Mouse (Mus musculus) hindbrain, embryonic 15.5 days (tissue): ENCODE measurements around the gene Gast. TPM values are rescaled to one million over a fixed set of nuclear protein-coding genes. Genes with fewer than 3 reads are reported as not detected.

Source experiments
- polyA plus RNA-seq: library from polyadenylated mRNA; unstranded; fragments of >200 nt; fragmentation: Nextera tagmentation; extraction: Ambion mirVana; gene quantifications from 2 replicates; pipeline ENCODE4 v1.2.1, GENCODE M21; 2015

Gast gene
- polyA plus RNA-seq, 1 experiment from 2014 or later: 0.38 TPM

Other genes with a start within 250 kb of the Gast start
- not detected in 2 replicates for gene Krt32, start 246.2 kb upstream of the Gast start, polyA plus RNA-seq
- gene Krt35, start 238.2 kb upstream of the Gast start, polyA plus RNA-seq: not detected in 2 replicates
- gene Krt36, start 228.8 kb upstream of the Gast start, polyA plus RNA-seq: not detected in 2 replicates
- 0.09 TPM in 1 of 2 replicates, not detected in the other for gene Krt13, start 212.8 kb upstream of the Gast start, polyA plus RNA-seq
- 0.49 and 1.3 TPM in 2 replicates for gene Krt15, start 198.5 kb upstream of the Gast start, polyA plus RNA-seq
- 2.0 and 2.4 TPM in 2 replicates for gene Krt19, start 185.7 kb upstream of the Gast start, polyA plus RNA-seq
- not detected in 2 replicates for gene Krt9, start 141.2 kb upstream of the Gast start, polyA plus RNA-seq
- 0.24 and 0.40 TPM in 2 replicates for gene Krt14, start 126.9 kb upstream of the Gast start, polyA plus RNA-seq
- gene Krt16, start 85.5 kb upstream of the Gast start, polyA plus RNA-seq: not detected in 2 replicates
- 0.18 and 0.39 TPM in 2 replicates for gene Krt17, start 73.4 kb upstream of the Gast start, polyA plus RNA-seq
- gene Krt42, start 64.5 kb upstream of the Gast start, polyA plus RNA-seq: not detected in 2 replicates
- gene Eif1, start 14.5 kb upstream of the Gast start, polyA plus RNA-seq: 1,215 and 1,231 TPM in 2 replicates
- gene Hap1, start 21.7 kb downstream of the Gast start, polyA plus RNA-seq: 253 and 256 TPM in 2 replicates
- gene Jup, start 63.4 kb downstream of the Gast start, polyA plus RNA-seq: 73.2 and 78.1 TPM in 2 replicates
- 21.2 and 25.5 TPM in 2 replicates for gene P3h4, start 80.4 kb downstream of the Gast start, polyA plus RNA-seq
- gene Fkbp10, start 81.3 kb downstream of the Gast start, polyA plus RNA-seq: 26.6 and 27.1 TPM in 2 replicates
- 112 and 114 TPM in 2 replicates for gene Nt5c3b, start 107.4 kb downstream of the Gast start, polyA plus RNA-seq
- gene Klhl10, start 107.5 kb downstream of the Gast start, polyA plus RNA-seq: 0.77 and 1.0 TPM in 2 replicates
- gene Klhl11, start 138.3 kb downstream of the Gast start, polyA plus RNA-seq: 9.8 and 11.1 TPM in 2 replicates
- gene Acly, start 193.6 kb downstream of the Gast start, polyA plus RNA-seq: 228 and 230 TPM in 2 replicates
- gene Ttc25, start 211.2 kb downstream of the Gast start, polyA plus RNA-seq: 2.6 and 2.7 TPM in 2 replicates
- gene Cnp, start 240.5 kb downstream of the Gast start, polyA plus RNA-seq: 60.1 and 61.3 TPM in 2 replicates